Mouse (Mus musculus): Measurements from ENCODE around the gene Gm21188. TPM values are rescaled to one million over a fixed set of nuclear protein-coding genes. Genes with fewer than 3 reads are reported as not detected.

The Gm21188 gene
- polyA plus RNA-seq (2015; fragmentation: Illumina TruSeq; extraction: RNeasy Lipid Tissue Mini Kit (QIAGEN cat#74804); ENCODE audit: low read depth, low replicate concordance): not detected

DNA sequence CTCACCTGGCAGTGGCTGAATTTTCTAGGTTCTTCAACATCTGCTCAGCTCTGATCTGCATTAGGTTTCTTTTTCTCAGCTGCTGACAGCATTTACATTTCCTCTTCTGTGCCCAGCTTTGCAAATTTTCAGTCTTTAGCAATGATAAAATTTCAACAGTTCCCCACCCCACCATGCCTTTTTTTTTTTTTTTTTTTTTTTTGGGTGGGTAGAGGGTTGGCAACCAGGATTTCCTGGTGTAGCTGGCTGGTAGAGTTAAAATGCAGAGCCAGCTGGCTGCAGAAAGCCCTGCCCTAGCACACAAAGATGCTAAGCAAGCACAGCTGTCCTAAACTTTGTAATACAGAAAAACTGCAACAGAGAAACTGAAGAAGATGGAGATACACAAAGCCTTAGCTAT, at the start of gene Gm21188:
Gene Gm21188 (minus strand): TSS at position 110 of the 400 bp plus-strand sequence.

DNA sequence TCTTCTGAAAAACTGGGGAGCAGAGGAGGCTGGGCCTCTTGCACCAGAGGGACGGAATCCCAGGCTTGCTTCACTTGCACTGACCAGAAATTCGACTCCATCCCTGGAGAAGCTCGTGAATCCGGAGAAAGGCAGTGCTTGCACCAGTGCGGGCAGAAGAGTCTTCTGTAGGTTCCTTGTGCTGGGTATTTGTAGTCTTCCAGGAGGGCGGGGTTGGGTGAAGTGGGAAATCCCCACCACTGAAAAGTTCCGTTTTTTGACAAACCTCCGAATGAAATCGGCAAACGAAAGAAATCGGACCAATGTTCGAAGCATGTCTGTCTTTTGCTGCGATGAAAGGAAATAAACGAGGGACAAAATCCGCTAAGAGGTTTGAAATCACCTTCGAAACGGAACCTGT, 25.1 kb downstream of the Gm21188 start, which contains the start of gene Gm36079:
Gene Gm36079 (minus strand): TSS at position 101 of the 400 bp plus-strand sequence.

Other genes with a start within 250 kb of the Gm21188 start
- not detected for gene AF067063, start 222.0 kb downstream of the Gm21188 start, polyA plus RNA-seq (2015; fragmentation: Illumina TruSeq; extraction: RNeasy Lipid Tissue Mini Kit (QIAGEN cat#74804); ENCODE audit: low read depth, low replicate concordance)
- not detected for gene D13Ertd608e, start 216.2 kb downstream of the Gm21188 start, polyA plus RNA-seq (2015; fragmentation: Illumina TruSeq; extraction: RNeasy Lipid Tissue Mini Kit (QIAGEN cat#74804); ENCODE audit: low read depth, low replicate concordance)
- gene Tcstv1, start 157.4 kb downstream of the Gm21188 start, polyA plus RNA-seq (2015; fragmentation: Illumina TruSeq; extraction: RNeasy Lipid Tissue Mini Kit (QIAGEN cat#74804); ENCODE audit: low read depth, low replicate concordance): not detected
- not detected for gene Gm21761, start 122.9 kb downstream of the Gm21188 start, polyA plus RNA-seq (2015; fragmentation: Illumina TruSeq; extraction: RNeasy Lipid Tissue Mini Kit (QIAGEN cat#74804); ENCODE audit: low read depth, low replicate concordance)
- gene B020031M17Rik, start 101.4 kb downstream of the Gm21188 start, polyA plus RNA-seq (2015; fragmentation: Illumina TruSeq; extraction: RNeasy Lipid Tissue Mini Kit (QIAGEN cat#74804); ENCODE audit: low read depth, low replicate concordance): not detected
- gene Gm36079, start 25.2 kb downstream of the Gm21188 start, polyA plus RNA-seq (2015; fragmentation: Illumina TruSeq; extraction: RNeasy Lipid Tissue Mini Kit (QIAGEN cat#74804); ENCODE audit: low read depth, low replicate concordance): not detected
- not detected for gene Gm20767, start 88.1 kb upstream of the Gm21188 start, polyA plus RNA-seq (2015; fragmentation: Illumina TruSeq; extraction: RNeasy Lipid Tissue Mini Kit (QIAGEN cat#74804); ENCODE audit: low read depth, low replicate concordance)
- not detected for gene Gm21818, start 120.2 kb upstream of the Gm21188 start, polyA plus RNA-seq (2015; fragmentation: Illumina TruSeq; extraction: RNeasy Lipid Tissue Mini Kit (QIAGEN cat#74804); ENCODE audit: low read depth, low replicate concordance)
- gene Gm21762, start 163.8 kb upstream of the Gm21188 start, polyA plus RNA-seq (2015; fragmentation: Illumina TruSeq; extraction: RNeasy Lipid Tissue Mini Kit (QIAGEN cat#74804); ENCODE audit: low read depth, low replicate concordance): not detected
- not detected for gene Gm21731, start 186.9 kb upstream of the Gm21188 start, polyA plus RNA-seq (2015; fragmentation: Illumina TruSeq; extraction: RNeasy Lipid Tissue Mini Kit (QIAGEN cat#74804); ENCODE audit: low read depth, low replicate concordance)
- not detected for gene AF067061, start 210.9 kb upstream of the Gm21188 start, polyA plus RNA-seq (2015; fragmentation: Illumina TruSeq; extraction: RNeasy Lipid Tissue Mini Kit (QIAGEN cat#74804); ENCODE audit: low read depth, low replicate concordance)
- not detected for gene BC147527, start 248.2 kb upstream of the Gm21188 start, polyA plus RNA-seq (2015; fragmentation: Illumina TruSeq; extraction: RNeasy Lipid Tissue Mini Kit (QIAGEN cat#74804); ENCODE audit: low read depth, low replicate concordance)

Data from brain, adult 10 weeks (tissue).